Mouse (Mus musculus) retina, adult 2 months (tissue): ENCODE data around the gene Gfi1b.

Experiments
- DNase-seq: peaks from one replicate; pipeline ENCODE4 v3.0.0-alpha.2; 2012; ENCODE audit warnings: low read depth, low spot score

The Gfi1b gene

DNA sequence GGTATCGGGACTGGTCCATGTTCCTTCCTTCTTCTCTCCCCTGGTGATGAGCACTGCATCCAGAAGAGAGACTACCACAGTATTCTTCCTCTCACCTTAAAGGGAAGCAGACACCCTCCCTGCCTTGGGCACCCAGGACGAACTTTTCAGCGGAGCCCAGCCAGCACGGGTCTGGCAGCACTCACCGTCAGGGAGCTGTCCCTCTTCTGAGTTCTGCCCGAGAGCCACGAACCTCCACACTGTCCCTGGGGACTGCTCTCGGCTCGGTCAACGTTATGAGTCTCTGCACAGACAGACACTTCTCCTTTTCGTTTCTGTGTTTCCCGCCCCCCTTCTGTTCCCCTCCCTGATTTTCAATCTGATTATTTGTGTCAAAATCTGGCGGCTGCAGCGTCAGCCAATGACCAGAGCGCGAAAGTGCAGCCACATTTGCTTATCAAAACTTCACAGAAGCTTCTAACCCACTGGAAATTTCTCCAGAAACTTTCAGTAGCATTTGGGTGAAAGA, at the start of gene Gfi1b:
Gene Gfi1b, minus strand, starts transcription at position 319 of the 508 bp plus-strand sequence.
- DNase-seq: no peak

DNA sequence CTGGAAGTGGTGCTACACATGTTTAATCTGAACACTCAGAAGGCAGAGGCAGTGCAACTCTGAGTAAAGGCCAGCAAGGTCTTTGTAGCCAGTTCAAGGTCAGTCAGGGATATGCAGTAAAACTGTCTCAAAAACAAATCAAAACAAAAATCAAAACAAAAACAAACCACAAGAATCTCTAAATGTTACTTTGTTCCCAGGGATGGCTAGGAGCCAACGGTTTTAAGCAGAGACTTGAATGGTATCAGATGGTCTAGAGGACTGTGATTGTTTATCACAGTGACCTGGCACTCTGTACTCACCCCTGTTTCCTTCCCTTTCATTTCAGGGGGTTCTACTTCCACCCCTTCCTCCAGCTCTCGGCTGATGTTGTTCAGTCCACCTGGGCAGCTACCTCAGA, 49.7 kb upstream of the Gfi1b start:
- DNase-seq: no peak

GRCm38 (mm10) chr2:28665818-28666217, 44.0 kb upstream of the Gfi1b start:
- DNase-seq: no peak

- no peak for DNase-seq
Measured at GRCm38 (mm10) chr2:28662891-28663290, 41.1 kb upstream of the Gfi1b start.

- no peak for DNase-seq
Measured at GRCm38 (mm10) chr2:28656216-28656615, 34.4 kb upstream of the Gfi1b start.

DNA sequence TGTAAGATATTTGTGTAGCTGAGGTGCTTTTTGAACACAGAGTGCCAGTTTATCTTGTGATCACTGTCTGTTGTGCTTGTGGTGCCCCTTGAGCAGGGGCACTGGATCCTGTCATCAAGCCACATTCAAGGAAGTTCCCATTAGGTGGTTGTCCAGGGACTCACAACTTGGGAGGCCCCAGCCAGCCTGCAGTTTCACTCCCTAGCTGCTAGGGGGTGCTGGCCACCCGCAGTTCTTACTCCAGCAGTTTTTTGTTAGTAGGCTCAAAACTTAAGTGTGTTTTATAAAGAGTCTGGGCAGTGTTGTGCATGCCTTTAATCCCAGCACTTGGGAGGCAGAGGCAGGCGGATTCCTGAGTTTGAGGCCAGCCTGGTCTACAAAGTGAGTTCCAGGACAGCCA, 32.5 kb upstream of the Gfi1b start:
- DNase-seq: no peak

DNA sequence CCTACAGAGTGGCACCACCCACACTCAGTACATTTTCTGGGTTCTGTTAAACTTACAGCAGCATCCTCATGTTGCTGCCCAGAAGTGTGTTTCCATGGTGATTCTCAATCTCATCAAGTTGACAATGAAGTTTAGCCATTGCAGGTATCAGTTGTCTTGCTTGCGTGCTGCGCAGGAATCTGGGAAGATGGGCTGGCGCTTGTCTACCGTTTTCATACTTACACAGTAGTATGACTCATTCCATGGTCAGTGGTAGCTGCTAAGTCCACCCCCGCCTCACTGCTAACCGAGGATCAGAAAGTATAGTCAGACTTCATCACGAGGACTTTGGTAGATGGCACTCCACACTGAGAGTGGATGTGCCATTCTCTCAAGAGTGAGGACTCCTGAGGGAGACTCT, 31.6 kb upstream of the Gfi1b start:
- DNase-seq: no peak

DNA sequence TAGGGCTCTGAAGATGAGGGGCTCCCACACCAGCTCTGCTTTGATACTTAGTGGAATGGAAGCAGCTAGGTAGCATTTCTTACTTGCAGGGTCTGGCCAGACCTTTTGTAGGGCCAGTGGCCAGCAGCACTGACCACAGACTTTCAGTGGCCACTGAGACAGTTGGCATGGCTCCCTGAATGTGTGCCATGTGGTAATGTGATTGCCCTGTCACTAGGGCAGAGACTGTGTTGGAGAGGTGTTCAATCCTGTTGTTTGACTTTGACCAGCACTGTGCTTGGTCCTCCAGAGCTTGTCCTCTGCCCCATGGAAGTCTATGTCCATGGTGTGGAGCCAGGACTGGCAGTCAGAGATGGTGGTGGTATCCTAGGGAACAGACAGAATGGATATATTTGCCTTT, 28.7 kb upstream of the Gfi1b start:
- no peak for DNase-seq

GRCm38 (mm10) chr2:28643081-28643480, 21.3 kb upstream of the Gfi1b start:
- DNase-seq: no peak

- no peak for DNase-seq
Measured at GRCm38 (mm10) chr2:28641435-28641941, 19.7 kb upstream of the Gfi1b start.

DNA sequence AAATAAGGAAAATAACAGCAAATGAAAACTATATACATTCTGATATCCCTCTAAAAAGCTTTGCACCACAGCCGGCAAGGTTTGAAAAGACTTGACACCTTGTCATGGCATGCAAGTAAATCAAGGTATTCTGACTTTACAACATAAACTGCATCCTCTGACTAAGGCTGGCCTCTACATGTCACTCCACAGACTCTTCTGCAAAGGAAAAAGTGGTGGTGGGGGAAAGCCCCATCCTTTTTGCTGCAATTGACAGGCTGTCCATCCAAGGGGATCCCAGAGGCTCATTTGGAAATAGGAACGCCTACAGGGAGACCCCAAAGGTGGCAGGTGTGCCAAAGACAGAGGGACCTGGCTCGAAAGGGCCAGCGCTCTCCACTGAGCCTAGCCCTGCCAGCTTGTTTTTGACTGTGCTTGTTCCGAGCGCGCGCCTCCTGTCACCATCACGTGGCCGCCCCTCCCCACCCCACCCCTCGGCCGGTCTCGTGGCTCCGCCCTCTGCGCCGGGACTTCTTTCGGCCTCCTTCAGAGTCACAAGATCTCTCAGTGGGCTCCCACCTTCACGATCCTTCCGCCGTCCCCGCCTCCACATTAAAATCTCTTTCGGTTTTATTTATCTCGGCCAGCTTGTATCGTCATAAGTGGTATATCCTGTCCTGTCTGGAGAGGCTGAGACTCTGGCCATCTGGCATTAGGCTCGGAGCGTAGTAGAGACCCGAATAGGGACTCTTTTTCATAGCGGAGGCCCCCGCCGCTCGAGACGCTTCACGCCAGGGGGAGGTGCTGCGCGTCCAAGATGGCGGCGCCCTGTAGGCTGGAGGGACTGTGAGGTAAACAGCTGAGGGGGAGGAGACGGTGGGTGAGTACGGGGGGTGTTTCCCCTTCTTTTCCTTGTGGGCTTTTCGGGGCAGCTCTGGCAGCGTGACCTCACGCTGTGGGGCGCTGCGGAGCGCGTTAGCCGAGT, 19.0 kb upstream of the Gfi1b start, which contains the start of gene Tsc1:
Gene Tsc1, plus strand, starts transcription at position 768 of the 964 bp plus-strand sequence.
- DNase-seq: peak; percentile 95

DNA sequence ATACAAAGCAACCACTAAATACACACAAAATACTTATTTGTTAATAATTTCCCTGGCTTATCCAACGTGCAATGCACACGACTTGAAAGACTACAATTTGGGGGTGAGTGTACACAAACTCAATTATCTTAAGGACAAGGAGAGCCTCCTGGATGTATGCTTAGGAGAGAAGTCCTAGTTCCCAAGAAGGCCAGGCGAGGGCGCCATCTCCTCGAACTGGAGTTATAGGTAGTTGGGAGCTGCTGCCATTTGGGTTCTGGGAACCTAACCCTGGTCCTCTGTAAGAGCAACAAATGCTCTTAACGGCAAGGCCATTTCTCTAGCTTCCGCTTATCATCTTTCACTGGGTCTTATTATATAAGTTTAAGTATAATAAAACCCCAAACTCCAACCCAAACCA, 18.0 kb upstream of the Gfi1b start:
- DNase-seq: no peak

GRCm38 (mm10) chr2:28638886-28639285, 17.1 kb upstream of the Gfi1b start:
- no peak for DNase-seq

- no peak for DNase-seq
Measured at GRCm38 (mm10) chr2:28638352-28638751, 16.6 kb upstream of the Gfi1b start.

DNA sequence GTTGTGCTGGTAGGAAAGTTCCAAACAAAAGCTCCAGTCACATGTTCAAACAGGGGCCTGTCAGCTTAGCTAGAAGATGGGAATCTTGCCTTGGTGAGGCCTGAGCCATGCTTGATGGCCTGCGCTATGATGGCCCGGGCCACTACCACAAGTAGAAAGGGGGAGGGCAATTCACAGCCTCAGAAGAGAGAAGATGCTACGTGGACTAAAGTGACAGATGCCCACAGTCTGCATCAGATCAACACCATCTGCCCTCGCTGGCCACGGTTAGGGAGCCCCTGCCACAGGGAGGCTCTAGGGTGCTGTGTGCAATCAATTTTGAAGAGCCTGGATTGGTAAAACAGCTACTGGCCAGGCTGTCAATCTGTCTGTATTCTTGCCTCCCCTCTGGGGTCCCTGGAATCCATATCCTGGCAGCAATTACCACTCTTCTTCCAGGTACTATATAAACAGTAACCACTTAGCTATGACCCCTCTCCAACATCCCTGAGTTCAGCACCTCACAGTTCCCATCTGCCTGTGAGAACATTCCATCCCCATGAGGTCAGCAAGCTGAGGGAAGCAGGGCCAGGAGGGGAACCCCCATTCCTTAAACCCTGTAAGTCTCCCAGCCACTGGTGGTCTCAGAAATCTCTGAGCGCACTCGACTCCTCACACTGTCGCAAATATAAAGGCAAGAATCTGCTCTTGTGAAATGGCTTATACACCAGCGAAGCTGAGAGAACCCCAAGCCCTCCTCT, 15.5 kb upstream of the Gfi1b start:
- no peak for DNase-seq

- DNase-seq: no peak
Measured at GRCm38 (mm10) chr2:28635199-28635598, 13.4 kb upstream of the Gfi1b start.

DNA sequence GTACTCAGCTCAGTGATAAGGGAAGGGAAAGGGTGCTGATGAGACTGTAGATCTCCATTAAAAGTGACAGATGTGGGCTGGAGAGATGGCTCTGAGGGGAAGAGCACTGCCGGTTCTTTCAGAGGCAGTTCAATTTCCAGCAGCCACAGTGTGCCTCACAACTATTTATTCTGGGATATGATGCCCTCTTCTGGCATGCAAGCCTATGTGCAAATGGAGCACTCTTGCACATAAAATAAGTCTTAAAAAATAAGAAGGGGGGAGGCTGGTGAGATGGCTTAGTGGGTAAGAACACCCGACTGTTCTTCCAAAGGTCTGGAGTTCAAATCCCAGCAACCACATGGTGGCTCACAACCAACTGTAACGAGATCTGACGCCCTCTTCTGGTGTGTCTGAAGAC, 11.4 kb upstream of the Gfi1b start:
- no peak for DNase-seq

GRCm38 (mm10) chr2:28632626-28633025, 10.8 kb upstream of the Gfi1b start:
- DNase-seq: no peak

DNA sequence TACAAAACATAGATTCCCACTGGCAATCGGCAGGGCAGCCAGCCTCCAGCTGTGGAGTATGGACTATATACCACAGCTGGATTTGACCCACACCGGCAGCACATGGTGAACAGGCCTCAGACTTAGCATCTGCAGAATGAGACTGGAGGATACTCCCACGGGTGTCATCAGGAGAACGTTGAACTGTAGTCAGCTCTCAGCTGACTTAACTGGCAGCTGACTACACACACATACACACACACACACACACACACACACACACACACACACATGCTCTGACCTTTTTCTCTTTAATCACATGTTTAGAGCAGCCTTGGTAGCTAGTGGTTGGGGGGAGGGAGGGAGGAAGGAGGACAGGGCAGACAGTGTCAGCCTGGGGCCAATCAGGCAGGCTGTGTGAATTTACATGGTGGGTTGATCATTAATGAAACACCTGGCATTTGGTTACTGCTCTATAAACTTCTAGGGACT, 8.2 kb upstream of the Gfi1b start:
- no peak for DNase-seq

DNA sequence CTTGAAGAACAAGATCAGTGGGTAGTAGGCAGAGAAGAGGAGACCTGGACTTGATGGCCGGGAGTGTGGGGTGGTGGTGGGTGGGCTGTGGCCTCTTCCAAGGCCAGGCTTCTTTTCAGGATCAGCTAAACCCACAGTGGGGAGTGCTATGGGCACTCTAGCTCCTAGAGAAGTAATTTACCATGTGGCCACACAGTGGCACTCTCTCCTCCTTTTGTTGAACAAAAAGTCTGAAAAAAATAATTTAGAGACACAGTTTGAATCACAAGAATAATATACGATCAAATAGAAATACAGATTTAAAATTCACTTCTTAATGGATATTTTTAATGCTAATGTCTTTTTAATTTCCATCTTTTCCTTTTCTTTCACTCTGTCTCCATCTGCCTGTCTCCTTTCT, 6.3 kb upstream of the Gfi1b start:
- no peak for DNase-seq

DNA sequence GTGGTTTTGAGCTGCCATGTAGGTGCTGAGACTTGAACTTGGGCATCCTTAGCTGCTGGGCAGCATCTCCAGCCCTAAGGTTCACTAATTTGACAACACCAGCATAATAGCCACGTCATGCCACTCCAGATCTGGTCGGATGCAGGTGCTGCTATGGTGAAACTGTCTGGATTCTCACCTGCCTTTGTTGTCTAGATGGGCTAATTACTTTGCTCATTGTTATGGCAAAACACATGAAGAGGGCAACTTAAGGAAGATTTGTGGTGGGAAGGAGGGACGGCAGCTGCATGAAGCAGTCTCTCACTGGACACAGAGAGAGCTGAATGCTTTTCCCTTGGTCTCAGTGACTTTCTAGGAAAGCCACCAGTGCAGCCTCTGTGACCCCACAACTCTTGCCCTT, 4.3 kb upstream of the Gfi1b start:
- DNase-seq: no peak

DNA sequence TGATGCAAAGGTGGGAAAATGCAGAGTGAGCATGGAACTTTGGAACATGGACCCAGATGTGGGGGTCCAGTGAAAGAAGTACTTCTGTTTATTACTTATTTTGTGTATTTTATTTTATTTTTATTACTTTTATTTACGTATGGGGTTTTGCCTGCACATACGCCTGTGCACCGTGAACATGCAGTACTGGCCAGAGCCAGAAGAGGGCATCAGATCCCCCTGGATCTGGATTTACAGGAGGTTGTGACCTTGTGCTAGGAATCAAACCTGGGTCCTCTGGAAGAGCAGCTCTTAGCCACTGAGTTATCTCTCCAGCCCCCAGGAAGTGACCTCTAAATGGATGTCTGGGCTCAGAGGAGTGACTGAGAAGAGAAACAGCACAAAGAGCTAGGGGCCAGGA, 3.1 kb upstream of the Gfi1b start:
- DNase-seq: no peak
